Mouse (Mus musculus) embryonic fibroblast, embryonic 13.5 days (primary cell): ENCODE results near the gene Zfp384.

Source experiments
- CTCF ChIP-seq: IDR thresholded peaks from 2 replicates; pipeline ENCODE4 v1.5.1; 2011; ENCODE audit warnings: mild to moderate bottlenecking, control low read depth, low read length, moderate library complexity, borderline replicate concordance; ENCODE audit not compliant: insufficient read depth
- POLR2A ChIP-seq: IDR thresholded peaks from 2 replicates; pipeline ENCODE4 v1.6.1; 2011; ENCODE audit warnings: low read depth, mild to moderate bottlenecking, control low read depth, low read length, moderate library complexity

GRCm38 (mm10) chr6:125071896-125072279 lies 62.9 kb downstream of the Zfp384 start:
- TF ChIP-seq CTCF (no peak), POLR2A (no peak)
